Mouse (Mus musculus) MEL (cell line): ENCODE measurements around the gene Lpar5. TPM values are rescaled to one million over a fixed set of nuclear protein-coding genes. Genes with fewer than 3 reads are reported as not detected.

Experiments
- DNase-seq: peaks from one replicate; pipeline ENCODE4 v3.0.0; 2011; ENCODE audit warnings: low read depth, low spot score
- H3K27ac ChIP-seq: 2 replicates; pipeline ENCODE4 v1.5.1; 2012; ENCODE audit warnings: low read depth, mild to moderate bottlenecking, control low read depth, low read length, moderate library complexity; ENCODE audit not compliant: control insufficient read depth
- H3K27me3 ChIP-seq, 2 experiments: fragments of 150-350 bp in 1 of 2; sonication (generic) in 1 of 2; 2 replicates each; pipeline ENCODE4 v1.6.1; 2012; ENCODE audit warnings: low read length in 2 of 2, mild to moderate bottlenecking in 2 of 2, improper control_type of control experiment in 1 of 2, moderate library complexity in 1 of 2; ENCODE audit not compliant: insufficient read depth in 2 of 2, control insufficient read depth in 1 of 2
- H3K36me3 ChIP-seq, 2 experiments: 2 replicates each; pipeline ENCODE4 v1.6.1; 2012 to 2014; ENCODE audit warnings: low read length in 2 of 2, improper control_type of control experiment in 1 of 2, inconsistent platforms in 1 of 2, mild to moderate bottlenecking in 1 of 2; ENCODE audit not compliant: insufficient read depth in 2 of 2, control insufficient read depth in 1 of 2
- H3K4me1 ChIP-seq, 2 experiments: fragments of 150-350 bp in 1 of 2; sonication (generic) in 1 of 2; 2 replicates each; pipeline ENCODE4 v1.6.1; 2012; ENCODE audit warnings: low read length in 2 of 2, improper control_type of control experiment in 1 of 2, mild to moderate bottlenecking in 1 of 2; ENCODE audit not compliant: insufficient read depth in 2 of 2, control insufficient read depth in 1 of 2
- H3K4me3 ChIP-seq, 2 experiments: fragments of 150-350 bp in 1 of 2; sonication (generic) in 1 of 2; 2 replicates each; pipeline ENCODE4 v1.5.1; 2012; ENCODE audit warnings: low read depth in 2 of 2, low read length in 2 of 2, mild to moderate bottlenecking in 2 of 2, moderate library complexity in 2 of 2, control low read depth in 1 of 2, improper control_type of control experiment in 1 of 2; ENCODE audit not compliant: control insufficient read depth in 1 of 2, insufficient read depth in 1 of 2
- H3K79me2 ChIP-seq: 2 replicates; pipeline ENCODE4 v1.6.1; 2012; ENCODE audit warnings: mild to moderate bottlenecking, low read length, moderate library complexity; ENCODE audit not compliant: control insufficient read depth, poor library complexity, insufficient read depth
- H3K9ac ChIP-seq: 2 replicates; pipeline ENCODE4 v1.6.1; 2012; ENCODE audit warnings: low read depth, mild to moderate bottlenecking, control low read depth, low read length, moderate library complexity; ENCODE audit not compliant: control insufficient read depth, poor library complexity, severe bottlenecking
- H3K9me3 ChIP-seq: fragments of 150-350 bp; sonication (generic); replicated peaks from 2 replicates; pipeline ENCODE4 v1.6.1; 2012; ENCODE audit warnings: mild to moderate bottlenecking, low read length, improper control_type of control experiment, moderate library complexity; ENCODE audit not compliant: insufficient read depth
- BHLHE40 ChIP-seq: IDR thresholded peaks from 2 replicates; pipeline ENCODE4 v1.6.1; 2012; ENCODE audit warnings: low read depth, mild to moderate bottlenecking, inconsistent platforms, low read length, improper control_type of control experiment, borderline replicate concordance
- CHD1 ChIP-seq: IDR thresholded peaks from 2 replicates; pipeline ENCODE4 v1.6.1; 2012; ENCODE audit warnings: low read depth, mild to moderate bottlenecking, inconsistent platforms, low read length, improper control_type of control experiment
- CHD2 ChIP-seq: IDR thresholded peaks from 2 replicates; pipeline ENCODE4 v1.6.1; 2011; ENCODE audit warnings: low read length, improper control_type of control experiment
- CTCF ChIP-seq, 3 experiments: IDR thresholded peaks in 2 of 3; conservative IDR thresholded peaks in 1 of 3; 2 replicates each; pipeline ENCODE4 v1.5.1; 2011 to 2012; ENCODE audit warnings: low read length in 3 of 3, low read depth in 2 of 3, mild to moderate bottlenecking in 2 of 3, improper control_type of control experiment in 1 of 3, inconsistent platforms in 1 of 3, mixed read lengths in 1 of 3, moderate library complexity in 1 of 3; ENCODE audit not compliant: control insufficient read depth in 1 of 3, insufficient read depth in 1 of 3, poor library complexity in 1 of 3, severe bottlenecking in 1 of 3
- E2F4 ChIP-seq: IDR thresholded peaks from 2 replicates; pipeline ENCODE4 v1.6.1; 2011; ENCODE audit warnings: low read depth, low read length, improper control_type of control experiment, borderline replicate concordance
- ELF1 ChIP-seq: IDR thresholded peaks from 2 replicates; pipeline ENCODE4 v1.6.1; 2014; ENCODE audit warnings: low read depth, mild to moderate bottlenecking, inconsistent platforms, low read length, improper control_type of control experiment, moderate library complexity
- EP300 ChIP-seq, 2 experiments: IDR thresholded peaks; 2 replicates each; pipeline ENCODE4 v1.6.1; 2011; ENCODE audit warnings: improper control_type of control experiment in 2 of 2, low read length in 2 of 2, low read depth in 1 of 2, mild to moderate bottlenecking in 1 of 2
- ETS1 ChIP-seq: IDR thresholded peaks from 2 replicates; pipeline ENCODE4 v1.6.1; 2012; ENCODE audit warnings: low read depth, mild to moderate bottlenecking, inconsistent platforms, low read length, improper control_type of control experiment, moderate library complexity
- GABPA ChIP-seq: IDR thresholded peaks from 2 replicates; pipeline ENCODE4 v1.6.1; 2012; ENCODE audit warnings: low read depth, mild to moderate bottlenecking, inconsistent platforms, low read length, improper control_type of control experiment, moderate library complexity
- GATA1 ChIP-seq: IDR thresholded peaks from 2 replicates; pipeline ENCODE4 v1.6.1; 2011; ENCODE audit warnings: low read depth, low read length, improper control_type of control experiment
- HCFC1 ChIP-seq: IDR thresholded peaks from 2 replicates; pipeline ENCODE4 v1.6.1; 2012; ENCODE audit warnings: low read depth, mild to moderate bottlenecking, inconsistent platforms, low read length, improper control_type of control experiment, moderate library complexity
- JUND ChIP-seq: IDR thresholded peaks from 2 replicates; pipeline ENCODE4 v1.6.1; 2011; ENCODE audit warnings: low read depth, mild to moderate bottlenecking, improper control_type of control experiment, low read length
- MAFK ChIP-seq: IDR thresholded peaks from 2 replicates; pipeline ENCODE4 v1.6.1; 2011; ENCODE audit warnings: low read depth, mild to moderate bottlenecking, low read length, improper control_type of control experiment, borderline replicate concordance
- MAX ChIP-seq: IDR thresholded peaks from 2 replicates; pipeline ENCODE4 v1.6.1; 2011; ENCODE audit warnings: low read length, improper control_type of control experiment
- MAZ ChIP-seq: IDR thresholded peaks from 2 replicates; pipeline ENCODE4 v1.6.1; 2012; ENCODE audit warnings: low read depth, mild to moderate bottlenecking, inconsistent platforms, low read length, improper control_type of control experiment
- MEF2A ChIP-seq: IDR thresholded peaks from 2 replicates; pipeline ENCODE4 v1.6.1; 2014; ENCODE audit warnings: low read depth, mild to moderate bottlenecking, inconsistent platforms, low read length, improper control_type of control experiment; ENCODE audit not compliant: poor library complexity, insufficient replicate concordance, severe bottlenecking; ENCODE audit errors: extremely low read depth
- MXI1 ChIP-seq: IDR thresholded peaks from 2 replicates; pipeline ENCODE4 v1.6.1; 2011; ENCODE audit warnings: mild to moderate bottlenecking, low read depth, low read length, improper control_type of control experiment
- MYB ChIP-seq: IDR thresholded peaks from 2 replicates; pipeline ENCODE4 v1.6.1; 2011; ENCODE audit warnings: mild to moderate bottlenecking, low read depth, low read length, improper control_type of control experiment
- MYC ChIP-seq: IDR thresholded peaks from 2 replicates; pipeline ENCODE4 v1.6.1; 2011; ENCODE audit warnings: low read depth, mild to moderate bottlenecking, low read length, improper control_type of control experiment, moderate library complexity
- NELFE ChIP-seq: IDR thresholded peaks from 2 replicates; pipeline ENCODE4 v1.6.1; 2011; ENCODE audit warnings: low read depth, low read length, improper control_type of control experiment
- NRF1 ChIP-seq: IDR thresholded peaks from 2 replicates; pipeline ENCODE4 v1.6.1; 2014; ENCODE audit warnings: low read depth, mild to moderate bottlenecking, inconsistent platforms, low read length, improper control_type of control experiment, moderate library complexity; ENCODE audit not compliant: poor library complexity, insufficient read depth, severe bottlenecking
- POLR2A ChIP-seq, 2 experiments: IDR thresholded peaks; 2 replicates each; pipeline ENCODE4 v1.6.1; 2011 to 2012; ENCODE audit warnings: low read length in 2 of 2, mild to moderate bottlenecking in 2 of 2, control low read depth in 1 of 2, improper control_type of control experiment in 1 of 2, low read depth in 1 of 2, moderate library complexity in 1 of 2; ENCODE audit not compliant: control insufficient read depth in 1 of 2, insufficient read depth in 1 of 2, poor library complexity in 1 of 2
- POLR2AphosphoS2 ChIP-seq: IDR thresholded peaks from 2 replicates; pipeline ENCODE4 v1.6.1; 2011; ENCODE audit warnings: low read length, improper control_type of control experiment
- POLR2AphosphoS5 ChIP-seq: IDR thresholded peaks from 2 replicates; pipeline ENCODE4 v1.6.1; 2012; ENCODE audit warnings: low read depth, borderline replicate concordance, mild to moderate bottlenecking, inconsistent platforms, low read length, moderate library complexity, mixed read lengths
- RAD21 ChIP-seq: IDR thresholded peaks from 2 replicates; pipeline ENCODE4 v1.6.1; 2011; ENCODE audit warnings: mild to moderate bottlenecking, low read depth, low read length, improper control_type of control experiment
- RCOR1 ChIP-seq: IDR thresholded peaks from 2 replicates; pipeline ENCODE4 v1.6.1; 2012; ENCODE audit warnings: low read depth, mild to moderate bottlenecking, inconsistent platforms, low read length, improper control_type of control experiment
- SIN3A ChIP-seq: IDR thresholded peaks from 2 replicates; pipeline ENCODE4 v1.6.1; 2012; ENCODE audit warnings: low read length, improper control_type of control experiment, inconsistent platforms
- SMC3 ChIP-seq: IDR thresholded peaks from 2 replicates; pipeline ENCODE4 v1.6.1; 2011; ENCODE audit warnings: low read depth, low read length, improper control_type of control experiment
- TAL1 ChIP-seq: IDR thresholded peaks from 2 replicates; pipeline ENCODE4 v1.6.1; 2012; ENCODE audit warnings: mild to moderate bottlenecking, inconsistent platforms, low read length, moderate library complexity, mixed read lengths
- UBTF ChIP-seq: IDR thresholded peaks from 2 replicates; pipeline ENCODE4 v1.6.1; 2012; ENCODE audit warnings: low read depth, mild to moderate bottlenecking, inconsistent platforms, low read length, improper control_type of control experiment, moderate library complexity, borderline replicate concordance; ENCODE audit not compliant: insufficient read depth
- USF2 ChIP-seq, 2 experiments: IDR thresholded peaks; 2 replicates each; pipeline ENCODE4 v1.6.1; 2011 to 2012; ENCODE audit warnings: improper control_type of control experiment in 2 of 2, low read length in 2 of 2, borderline replicate concordance in 1 of 2, inconsistent platforms in 1 of 2, low read depth in 1 of 2, mild to moderate bottlenecking in 1 of 2; ENCODE audit not compliant: insufficient read depth in 1 of 2
- ZC3H11A ChIP-seq: IDR thresholded peaks from 2 replicates; pipeline ENCODE4 v1.6.1; 2012; ENCODE audit warnings: low read depth, mild to moderate bottlenecking, inconsistent platforms, low read length, improper control_type of control experiment
- ZKSCAN1 ChIP-seq: IDR thresholded peaks from 2 replicates; pipeline ENCODE4 v1.6.1; 2012; ENCODE audit warnings: low read depth, mild to moderate bottlenecking, inconsistent platforms, low read length, improper control_type of control experiment, moderate library complexity
- ZMIZ1 ChIP-seq: IDR thresholded peaks from 2 replicates; pipeline ENCODE4 v1.6.1; 2012; ENCODE audit warnings: low read depth, mild to moderate bottlenecking, inconsistent platforms, low read length, improper control_type of control experiment, moderate library complexity
- ZNF384 ChIP-seq: IDR thresholded peaks from 2 replicates; pipeline ENCODE4 v1.6.1; 2012; ENCODE audit warnings: low read depth, mild to moderate bottlenecking, inconsistent platforms, low read length, improper control_type of control experiment
- polyA plus RNA-seq, 2 experiments: library from polyadenylated mRNA; stranded (reverse) in 1 of 2; unstranded in 1 of 2; fragments of >175 nt in 1 of 2; fragments of >200 nt in 1 of 2; gene quantifications; 2 replicates each; pipeline versions ENCODE4 v1.2.1 to v1.2.4; 2012; ENCODE audit warnings: low replicate concordance in 2 of 2, low read depth in 1 of 2; ENCODE audit not compliant: insufficient read length in 2 of 2, insufficient read depth in 1 of 2, missing spikeins in 1 of 2
- total RNA-seq: library from RNA; depleted of rRNA; stranded (reverse); fragments of 300-350 nt; gene quantifications from 2 replicates; pipeline ENCODE4 v1.2.3, GENCODE M21; 2012

The Lpar5 gene
- total and polyA plus RNA-seq, 3 experiments, result 2.8 to 16.2 TPM; not detected in 1

DNA sequence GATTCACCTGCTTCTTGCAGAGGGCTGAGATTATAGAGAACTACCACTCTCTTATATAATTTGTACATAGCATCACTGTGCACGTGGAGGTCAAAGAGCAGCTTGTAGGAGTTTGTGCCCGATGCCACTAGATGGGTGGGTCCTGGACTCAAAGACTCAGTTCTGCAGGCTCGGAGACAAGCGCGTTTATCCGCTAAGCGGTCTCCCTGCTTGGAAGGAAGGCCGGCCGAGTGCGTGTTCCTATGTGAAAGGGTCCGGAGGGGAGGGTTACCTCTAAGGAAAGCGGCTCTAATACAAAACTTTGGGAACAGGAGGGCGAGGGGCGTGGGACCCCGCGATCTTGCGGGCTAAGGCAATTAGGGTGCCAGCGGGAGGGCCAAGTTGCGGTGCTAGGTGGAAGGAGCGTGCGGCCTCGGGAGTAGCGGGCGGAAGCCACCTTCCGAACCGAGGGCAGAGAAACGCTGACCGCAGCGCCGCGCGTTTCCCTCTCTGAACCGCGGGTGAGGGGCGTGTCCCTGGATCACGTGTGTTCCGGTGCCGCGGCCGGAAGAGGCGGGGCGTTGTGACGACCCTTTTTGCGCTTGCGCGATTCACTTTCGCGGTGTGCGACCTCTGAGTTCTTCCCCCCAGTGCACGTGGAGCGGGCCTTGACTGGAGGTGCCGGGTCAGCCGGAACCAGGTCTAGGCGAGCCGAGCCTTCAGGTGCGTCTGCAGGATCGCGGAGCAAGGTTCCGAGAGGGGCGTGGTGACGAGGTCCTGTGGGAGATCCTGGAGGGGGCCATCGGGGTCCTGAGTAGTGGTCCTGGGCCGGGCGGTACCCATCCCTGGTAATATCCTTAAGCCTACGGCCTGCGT is 63.8 kb downstream of the Lpar5 start, which contains the start of gene Nop2:
TSS of gene Nop2 (plus strand) at position 608 of the 855 bp plus-strand sequence.
- peaks cover 7 to 13% of the 10 kb centered on the region in 2 experiments; a peak in 2 of 4 replicates for H3K4me1 ChIP-seq
- H3K79me2 ChIP-seq, result peaks cover 43% of the 10 kb centered on the region
- peaks cover 23 to 25% of the 10 kb centered on the region in 2 experiments for H3K36me3 ChIP-seq
- TF ChIP-seq EP300 (IDR thresholded peaks at IDR 0.05; ENCODE audit: low read depth in 1 of 2, low read length in 2 of 2) (no peak), CHD1 (no peak), POLR2AphosphoS5 (peak; percentile 75; the same call in 1 of the 2 replicates), MAX (peak; percentile 98), HCFC1 (peak; percentile 85), CHD2 (peak; percentile 24), RCOR1 (0 out of 2 replicates have a peak, but pooled peaks have one; percentile 25), SMC3 (peak; percentile 20), GATA1 (no peak), MYB (no peak), NELFE (peak; percentile 94), ZC3H11A (no peak), MEF2A (no peak), TAL1 (no peak), SIN3A (peak; percentile 94), ZNF384 (no peak), POLR2A (IDR thresholded peaks at IDR 0.05; ENCODE audit: control insufficient read depth in 1 of 2, insufficient read depth in 1 of 2, low read depth in 1 of 2, low read length in 2 of 2, poor library complexity in 1 of 2) (peak; percentile 80 to 92), ZMIZ1 (peak; percentile 91), ZKSCAN1 (0 out of 2 replicates have a peak, but pooled peaks have one; percentile 46), MXI1 (peak; percentile 99), USF2 (IDR thresholded peaks at IDR 0.05; ENCODE audit: borderline replicate concordance in 1 of 2, insufficient read depth in 1 of 2, low read depth in 1 of 2, low read length in 2 of 2) (peak in 1 of 2 experiments; percentile 76; a peak in 1 of 4 replicates), GABPA (no peak), POLR2AphosphoS2 (peak; percentile 97), MYC (peak; percentile 90), E2F4 (no peak), NRF1 (peak; percentile 73), RAD21 (no peak), BHLHE40 (peak; percentile 97), UBTF (no peak), MAZ (0 out of 2 replicates have a peak, but pooled peaks have one; percentile 31), JUND (no peak), ELF1 (peak; percentile 76), ETS1 (peak; percentile 63), CTCF (IDR thresholded peaks at IDR 0.05 in 2 of 3, conservative IDR thresholded peaks at IDR 0.05 in 1 of 3; ENCODE audit: control insufficient read depth in 1 of 3, insufficient read depth in 1 of 3, low read depth in 2 of 3, low read length in 3 of 3, poor library complexity in 1 of 3, severe bottlenecking in 1 of 3) (no peak), MAFK (no peak)

More for the DNA sequence above, 63.8 kb downstream of the Lpar5 start, which contains the start of gene Nop2:
- peak within 1 kb of the TSS; percentile 97 for H3K9ac ChIP-seq
- H3K27me3 ChIP-seq, result no peaks in the 10 kb centered on the region
- peak; percentile 97 for DNase-seq
- peak within 1 kb of the TSS; percentile 90 for H3K27ac ChIP-seq
- H3K9me3 ChIP-seq, result no peaks in the 10 kb centered on the region
- peak within 1 kb of the TSS; percentile 80 to 94 for H3K4me3 ChIP-seq
